Mouse (Mus musculus) hindbrain, embryonic 13.5 days (tissue): ENCODE results near the gene Ube2e1. TPM values are rescaled to one million over a fixed set of nuclear protein-coding genes. Genes with fewer than 3 reads are reported as not detected.
"Not testable (repeated sequence)": the region's sequence is repeated elsewhere in the genome, so short reads cannot be mapped to it uniquely, and the experiment has no call there.

ENCODE experiments used
- ATAC-seq: fragments of 200-750 bp; cut with Nextera tagmentation; 2 replicates; pipeline ENCODE4 v1.8.0; 2017; ENCODE audit warnings: moderate TSS enrichment; ENCODE audit not compliant: low FRiP score
- H3K27ac ChIP-seq: fragments of 300-500 bp; sonication (generic); 2 replicates; pipeline ENCODE4 v1.5.1; 2015; ENCODE audit warnings: inconsistent platforms, mild to moderate bottlenecking, moderate library complexity
- H3K27me3 ChIP-seq: fragments of 300-500 bp; sonication (generic); 2 replicates; pipeline ENCODE4 v1.6.1; 2015; ENCODE audit warnings: mild to moderate bottlenecking, inconsistent platforms
- H3K36me3 ChIP-seq: fragments of 300-500 bp; sonication (generic); 2 replicates; pipeline ENCODE4 v1.6.1; 2015; ENCODE audit warnings: mild to moderate bottlenecking, inconsistent platforms
- H3K4me1 ChIP-seq: fragments of 300-500 bp; sonication (generic); replicated peaks from 2 replicates; pipeline ENCODE4 v1.6.1; 2015; ENCODE audit warnings: inconsistent platforms
- H3K4me2 ChIP-seq: fragments of 300-500 bp; sonication (generic); 2 replicates; pipeline ENCODE4 v1.6.1; 2015; ENCODE audit warnings: inconsistent platforms, mild to moderate bottlenecking, moderate library complexity
- H3K4me3 ChIP-seq: fragments of 300-500 bp; sonication (generic); 2 replicates; pipeline ENCODE4 v1.5.1; 2015; ENCODE audit warnings: mild to moderate bottlenecking, inconsistent platforms
- H3K9ac ChIP-seq: fragments of 300-500 bp; sonication (generic); 2 replicates; pipeline ENCODE4 v1.6.1; 2015; ENCODE audit warnings: mild to moderate bottlenecking, inconsistent platforms
- H3K9me3 ChIP-seq: fragments of 300-500 bp; sonication (generic); 2 replicates; pipeline ENCODE4 v1.6.1; 2016; ENCODE audit warnings: inconsistent platforms
- WGBS: fragments of 180-500 bp; shearing (Covaris S2); methylation state at CpG from one replicate; pipeline ENCODE4 v1.1.7; 2015; 5-methylcytosine and 5-hydroxymethylcytosine counted together
- polyA plus RNA-seq: library from polyadenylated mRNA; unstranded; fragments of >200 nt; fragmentation: Nextera tagmentation; extraction: Ambion mirVana; gene quantifications from 2 replicates; pipeline ENCODE4 v1.2.1, GENCODE M21; 2015

The Ube2e1 gene
- polyA plus RNA-seq, 1 experiment from 2014 or later = 228 TPM

GRCm38 (mm10) chr14:18271666-18272065 is 60.0 kb downstream of the Ube2e1 start:
- Histone ChIP-seq H3K4me1 (peaks cover 30% of the 10 kb centered on the region), H3K27ac (no peak overlapping the region), H3K4me3 (peak overlapping the region; percentile 89), H3K36me3 (peaks cover 24% of the 10 kb centered on the region), H3K27me3 (no peaks in the 10 kb centered on the region), H3K9me3 (no peaks in the 10 kb centered on the region), H3K4me2 (peak overlapping the region; percentile 66), H3K9ac (peak overlapping the region; percentile 81)
- WGBS = 7% methylated on average over 6 of the region's 7 CpGs
- peak; percentile 9; the same call in 1 of the 2 replicates for ATAC-seq

GRCm38 (mm10) chr14:18270529-18271441 is 60.9 kb downstream of the Ube2e1 start, which contains the start of the genes Nkiras1 and Rpl15:
Gene Nkiras1 (plus strand): TSS chr14:18271136.
Gene Rpl15 (minus strand): TSS chr14:18271391.
- Histone ChIP-seq H3K4me3 (peak within 1 kb of the TSS; percentile 89), H3K36me3 (peaks cover 27% of the 10 kb centered on the region), H3K27me3 (no peaks in the 10 kb centered on the region), H3K9ac (peak within 1 kb of the TSS; percentile 98), H3K4me1 (peaks cover 30% of the 10 kb centered on the region), H3K9me3 (no peaks in the 10 kb centered on the region), H3K27ac (peak within 1 kb of the TSS; percentile 89), H3K4me2 (peak within 1 kb of the TSS; percentile 85)
- under 1% methylated on average over 78 of the region's 78 CpGs for WGBS
- ATAC-seq = peak; percentile 100

- not testable (repeated sequence) for H3K27me3 ChIP-seq, H3K9me3 ChIP-seq
- H3K4me2 ChIP-seq = peak overlapping the region; percentile 85
- peaks cover 22% of the 10 kb centered on the region for H3K36me3 ChIP-seq
- peak overlapping the region; percentile 89 for H3K27ac ChIP-seq
- whole genome bisulfite sequencing = under 1% methylated on average over 24 of the region's 24 CpGs
- H3K4me1 ChIP-seq = peaks cover 30% of the 10 kb centered on the region
- H3K9ac ChIP-seq = peak overlapping the region; percentile 98
- peak; percentile 3 for ATAC-seq
- H3K4me3 ChIP-seq = peak overlapping the region; percentile 89
Measured at GRCm38 (mm10) chr14:18269947-18270528, 61.6 kb downstream of the Ube2e1 start.

- WGBS = 59% methylated on average over 4 of the region's 4 CpGs
Measured at GRCm38 (mm10) chr14:18263427-18263826, 68.2 kb downstream of the Ube2e1 start.

GRCm38 (mm10) chr14:18261203-18261602 is 70.5 kb downstream of the Ube2e1 start:
- H3K27me3 ChIP-seq = no peaks in the 10 kb centered on the region
- H3K4me3 ChIP-seq = no peak overlapping the region
- no peak overlapping the region for H3K9ac ChIP-seq
- ATAC-seq = no peak
- H3K9me3 ChIP-seq = 0 out of 2 replicates have a peak, but pooled peaks cover 5% of the 10 kb centered on the region
- 89% methylated on average over 3 of the region's 3 CpGs for WGBS
- H3K27ac ChIP-seq = no peak overlapping the region
- H3K4me2 ChIP-seq = no peak overlapping the region
- peaks cover 4% of the 10 kb centered on the region; the same call in 1 of the 2 replicates for H3K4me1 ChIP-seq
- H3K36me3 ChIP-seq = peaks cover 25% of the 10 kb centered on the region

More at GRCm38 (mm10) chr14:18263427-18263826, 68.2 kb downstream of the Ube2e1 start:
- H3K4me3 ChIP-seq = no peak overlapping the region
- no peaks in the 10 kb centered on the region for H3K27me3 ChIP-seq
- H3K27ac ChIP-seq = no peak overlapping the region
- H3K4me1 ChIP-seq = peaks cover 16% of the 10 kb centered on the region
- no peak overlapping the region for H3K9ac ChIP-seq
- H3K9me3 ChIP-seq = 0 out of 2 replicates have a peak, but pooled peaks cover 5% of the 10 kb centered on the region
- H3K4me2 ChIP-seq = no peak overlapping the region
- peaks cover 45% of the 10 kb centered on the region for H3K36me3 ChIP-seq
- 0 out of 2 replicates have a peak, but pooled peaks have one; percentile 38 for ATAC-seq

GRCm38 (mm10) chr14:18242638-18243130 is 89.0 kb downstream of the Ube2e1 start:
- no peak for ATAC-seq
- no peaks in the 10 kb centered on the region for H3K4me1 ChIP-seq
- no peaks in the 10 kb centered on the region for H3K36me3 ChIP-seq
- H3K9ac ChIP-seq = no peak overlapping the region
- H3K4me2 ChIP-seq = no peak overlapping the region
- H3K27me3 ChIP-seq = no peaks in the 10 kb centered on the region
- H3K9me3 ChIP-seq = no peaks in the 10 kb centered on the region
- no peak overlapping the region for H3K27ac ChIP-seq
- 87% methylated on average over 21 of the region's 21 CpGs for WGBS
- H3K4me3 ChIP-seq = no peak overlapping the region

- WGBS = 89% methylated on average over 4 of the region's 4 CpGs
Measured at GRCm38 (mm10) chr14:18241786-18242185, 89.9 kb downstream of the Ube2e1 start.

GRCm38 (mm10) chr14:18240132-18240531 is 91.5 kb downstream of the Ube2e1 start:
- 69% methylated on average over 7 of the region's 7 CpGs for WGBS
- no peak overlapping the region for H3K9ac ChIP-seq
- H3K4me3 ChIP-seq = no peak overlapping the region
- H3K27me3 ChIP-seq = no peaks in the 10 kb centered on the region
- ATAC-seq = no peak
- no peaks in the 10 kb centered on the region for H3K9me3 ChIP-seq
- no peak overlapping the region for H3K4me2 ChIP-seq
- H3K4me1 ChIP-seq = no peaks in the 10 kb centered on the region
- no peak overlapping the region for H3K27ac ChIP-seq
- no peaks in the 10 kb centered on the region for H3K36me3 ChIP-seq

More at GRCm38 (mm10) chr14:18241786-18242185, 89.9 kb downstream of the Ube2e1 start:
- no peaks in the 10 kb centered on the region for H3K36me3 ChIP-seq
- H3K27ac ChIP-seq = no peak overlapping the region
- no peak overlapping the region for H3K9ac ChIP-seq
- H3K4me1 ChIP-seq = no peaks in the 10 kb centered on the region
- no peak overlapping the region for H3K4me3 ChIP-seq
- no peak overlapping the region for H3K4me2 ChIP-seq
- no peaks in the 10 kb centered on the region for H3K9me3 ChIP-seq
- H3K27me3 ChIP-seq = no peaks in the 10 kb centered on the region
- ATAC-seq = no peak

- no peaks in the 10 kb centered on the region for H3K9me3 ChIP-seq
- H3K9ac ChIP-seq = peak within 1 kb of the TSS; percentile 75
- no peaks in the 10 kb centered on the region for H3K36me3 ChIP-seq
- ATAC-seq = peak; percentile 93
- H3K27ac ChIP-seq = peak within 1 kb of the TSS; percentile 85
- H3K4me2 ChIP-seq = peak within 1 kb of the TSS; percentile 73
- under 1% methylated on average over 55 of the region's 66 CpGs for WGBS
- H3K4me3 ChIP-seq = peak within 1 kb of the TSS; percentile 80
- H3K27me3 ChIP-seq = no peaks in the 10 kb centered on the region
- H3K4me1 ChIP-seq = no peaks in the 10 kb centered on the region
Measured at GRCm38 (mm10) chr14:18238750-18239731, 92.6 kb downstream of the Ube2e1 start, which contains the start of gene Nr1d2. Gene Nr1d2 (minus strand): TSS chr14:18239127.

GRCm38 (mm10) chr14:18238131-18238749 is 93.4 kb downstream of the Ube2e1 start:
- H3K4me2 ChIP-seq = peak overlapping the region; percentile 73
- H3K36me3 ChIP-seq = no peaks in the 10 kb centered on the region
- ATAC-seq = peak; percentile 96
- peak overlapping the region; percentile 85 for H3K27ac ChIP-seq
- no peaks in the 10 kb centered on the region for H3K27me3 ChIP-seq
- H3K9me3 ChIP-seq = no peaks in the 10 kb centered on the region
- under 1% methylated on average over 70 of the region's 71 CpGs for WGBS
- H3K9ac ChIP-seq = peak overlapping the region; percentile 75
- H3K4me3 ChIP-seq = peak overlapping the region; percentile 80
- no peaks in the 10 kb centered on the region for H3K4me1 ChIP-seq

- 63% methylated on average over 4 of the region's 4 CpGs for WGBS
Measured at GRCm38 (mm10) chr14:18237381-18237780, 94.3 kb downstream of the Ube2e1 start.

More at GRCm38 (mm10) chr14:18237381-18237780, 94.3 kb downstream of the Ube2e1 start:
- ATAC-seq = no peak
- peak overlapping the region; percentile 73; the same call in 1 of the 2 replicates for H3K4me2 ChIP-seq
- H3K36me3 ChIP-seq = no peaks in the 10 kb centered on the region
- H3K4me3 ChIP-seq = no peak overlapping the region; the same call in 1 of the 2 replicates
- H3K27me3 ChIP-seq = no peaks in the 10 kb centered on the region
- no peak overlapping the region for H3K9ac ChIP-seq
- no peaks in the 10 kb centered on the region for H3K4me1 ChIP-seq
- no peak overlapping the region for H3K27ac ChIP-seq
- H3K9me3 ChIP-seq = no peaks in the 10 kb centered on the region
